ENCODE assay signal across 25 mouse cellular contexts in the genomic region with DNA sequence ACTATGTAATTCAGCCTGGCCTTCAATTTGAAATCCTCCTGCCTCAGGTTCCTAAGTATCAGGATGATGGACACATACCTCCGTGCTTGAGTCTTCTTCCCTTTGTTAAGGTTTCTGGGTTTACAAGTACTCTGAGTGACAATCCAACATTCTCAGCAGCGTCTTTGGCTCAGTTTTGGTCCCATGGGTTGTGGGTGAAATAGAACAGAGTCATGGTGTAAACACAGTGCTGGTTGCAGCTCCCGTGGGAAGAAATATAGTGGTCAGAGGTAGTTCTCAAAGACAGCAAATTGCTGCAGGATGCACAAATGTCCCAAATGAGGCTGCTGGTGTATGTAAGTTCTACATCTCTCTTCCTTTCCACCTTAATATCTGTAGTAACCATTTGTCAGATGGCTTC.
"Had no signal": no experiment of that assay in that cellular context is flagged by ENCODE, and none has a peak within 500 bp of the region (broad histone marks: within the 10 kb centered on the region; RNA-seq: fewer than 3 reads in every experiment).

No protein-coding gene starts in this region.

- DNase-seq: gastrocnemius, postnatal 10 days; gastrocnemius, postnatal 25 days; heart, adult 2 months; heart, postnatal 10 days; heart, postnatal 4 days; kidney, adult 11 months; kidney, adult 2 months; kidney, adult 9 months; kidney, postnatal 14 days; kidney, postnatal 4 days; liver; liver, embryonic 13.5 days had no signal

- H3K4me2 ChIP-seq: heart, embryonic 12.5 days; hindbrain, embryonic 12.5 days; hindbrain, embryonic 15.5 days; kidney, embryonic 15.5 days; limb, embryonic 12.5 days; liver, embryonic 11.5 days; liver, embryonic 13.5 days; liver, embryonic 15.5 days had no signal

- H3K9ac ChIP-seq: heart, embryonic 12.5 days; hindbrain, embryonic 12.5 days; hindbrain, embryonic 15.5 days; kidney, embryonic 15.5 days; limb, embryonic 12.5 days; liver, embryonic 13.5 days; liver, embryonic 15.5 days had no signal

- H3K9me3 ChIP-seq: heart, embryonic 12.5 days; hindbrain, embryonic 10.5 days; hindbrain, embryonic 12.5 days; hindbrain, embryonic 15.5 days; kidney, embryonic 15.5 days; limb, embryonic 10.5 days; limb, embryonic 12.5 days; liver, embryonic 13.5 days; liver, embryonic 15.5 days had no signal

- ATAC-seq: hindbrain, postnatal 0 days had no signal

- H3K36me3 ChIP-seq: heart, embryonic 12.5 days; hindbrain, embryonic 10.5 days; hindbrain, embryonic 12.5 days; hindbrain, embryonic 15.5 days; kidney, embryonic 15.5 days; limb, embryonic 10.5 days; limb, embryonic 12.5 days; liver, embryonic 13.5 days; liver, embryonic 15.5 days had no signal

- H3K4me3 ChIP-seq: heart, adult 2 months; heart, embryonic 12.5 days; hindbrain, embryonic 10.5 days; hindbrain, embryonic 12.5 days; hindbrain, embryonic 15.5 days; kidney, embryonic 15.5 days; layer of hippocampus, adult 2 months; left cerebral cortex, adult 2 months; limb, embryonic 10.5 days; limb, embryonic 12.5 days; liver, embryonic 13.5 days; liver, embryonic 15.5 days had no signal

- H3K27ac ChIP-seq: heart, adult 2 months; hindbrain, embryonic 10.5 days; hindbrain, embryonic 12.5 days; hindbrain, embryonic 15.5 days; hindbrain, postnatal 0 days; kidney, embryonic 15.5 days; kidney, postnatal 0 days; layer of hippocampus, adult 2 months; left cerebral cortex, adult 2 months; limb, embryonic 10.5 days; limb, embryonic 12.5 days; liver, embryonic 13.5 days; liver, embryonic 15.5 days had no signal

- H3K27me3 ChIP-seq: heart, embryonic 12.5 days; hindbrain, embryonic 12.5 days; hindbrain, embryonic 15.5 days; liver, embryonic 13.5 days had no signal
